Mouse (Mus musculus) natural killer cell, adult 2 months (primary cell): ENCODE measurements around the gene Grin3b.

Experiments
- DNase-seq, 2 experiments: peaks; one replicate each; pipeline ENCODE4 v3.0.0; 2022; ENCODE audit warnings: low spot score in 2 of 2

Grin3b gene

DNA sequence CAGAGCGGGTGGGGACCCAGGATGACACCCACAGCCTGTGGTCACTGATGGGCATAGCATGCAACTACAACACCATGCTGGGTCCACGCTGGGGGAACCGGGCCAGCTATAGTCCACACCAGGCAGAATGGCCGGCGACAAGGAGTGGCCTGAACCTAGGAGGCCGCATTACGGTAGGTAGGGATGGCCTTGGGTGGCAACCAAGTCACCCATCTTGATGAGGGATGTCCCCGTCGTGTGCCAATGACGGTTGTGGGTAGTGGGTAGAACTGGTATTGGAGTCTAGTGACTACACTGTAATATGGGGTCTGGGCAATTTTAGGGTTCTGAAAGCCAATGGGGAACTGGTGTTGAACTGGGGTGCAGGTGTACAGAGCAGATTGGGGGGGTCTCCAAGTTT lies 46.4 kb downstream of the Grin3b start:
- DNase-seq, result no peak

DNA sequence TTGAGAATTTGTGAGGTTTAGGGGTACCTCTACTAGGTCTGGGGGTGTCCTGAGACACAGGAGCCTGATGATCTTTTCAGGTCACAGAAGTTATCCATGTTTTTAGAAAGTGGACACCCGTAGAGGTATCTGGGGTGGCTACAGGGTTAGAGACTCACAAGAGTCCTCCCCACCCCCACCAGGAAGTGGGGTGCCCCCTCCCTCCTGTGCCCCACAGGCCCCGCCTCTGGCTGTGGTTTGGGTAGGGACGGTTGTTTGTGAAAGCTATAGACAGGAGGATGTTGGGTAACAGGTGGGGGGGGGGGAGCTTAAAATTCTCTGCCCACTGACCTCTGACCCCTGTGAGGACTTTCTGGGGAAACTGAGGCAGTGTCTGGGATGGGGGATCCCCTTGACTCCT lies 46.8 kb downstream of the Grin3b start:
- peak; percentile 95 to 96 for DNase-seq

DNA sequence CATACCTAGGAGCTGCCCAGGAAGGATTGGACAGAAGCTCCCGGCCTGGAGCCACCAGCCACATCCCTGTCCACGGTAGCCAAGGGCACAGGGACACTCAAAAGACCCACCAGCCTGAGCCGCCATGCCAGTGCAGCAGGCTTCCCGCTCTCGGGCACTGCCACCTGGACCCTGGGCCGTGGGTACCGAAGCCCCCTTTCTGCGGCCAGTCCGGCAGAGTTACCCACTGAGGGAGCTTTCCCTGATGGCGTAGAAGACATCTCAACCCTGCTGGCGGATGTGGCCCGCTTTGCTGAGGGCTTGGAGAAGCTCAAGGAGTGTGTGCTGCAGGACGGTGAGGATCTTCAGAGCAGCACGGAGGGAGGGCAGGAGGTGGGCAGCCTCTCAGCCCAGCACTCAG lies 47.3 kb downstream of the Grin3b start:
- peak in 1 of 2 experiments; percentile 47 for DNase-seq

DNA sequence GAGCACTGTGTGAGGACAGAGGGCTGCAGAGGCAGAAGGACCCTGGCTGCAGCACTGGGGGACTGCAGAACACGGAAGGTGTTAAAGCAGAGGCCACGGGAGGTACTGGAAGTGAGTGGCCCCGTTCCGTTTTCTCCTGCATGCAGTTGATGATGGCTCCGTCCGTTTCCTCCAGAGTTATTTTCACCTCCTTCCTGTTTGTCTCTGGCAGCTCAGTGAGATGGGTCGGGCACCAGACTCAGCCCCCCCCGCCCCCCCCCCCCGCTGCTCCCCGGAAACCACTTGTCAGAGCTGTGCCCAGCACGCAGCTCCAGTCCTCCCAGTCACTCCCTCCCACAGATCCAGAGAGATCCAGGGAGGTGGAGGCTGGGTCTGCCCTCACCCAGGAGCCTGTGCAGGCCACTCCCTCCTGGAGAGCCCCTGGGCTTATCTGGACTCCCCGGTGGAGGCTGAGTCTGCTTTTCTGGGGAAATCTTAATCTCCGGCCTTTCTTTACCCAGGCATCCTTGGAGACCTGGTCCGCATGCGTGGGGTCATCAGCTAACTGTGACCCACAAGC lies 48.3 kb downstream of the Grin3b start:
- DNase-seq, result peak; percentile 60 to 72

DNA sequence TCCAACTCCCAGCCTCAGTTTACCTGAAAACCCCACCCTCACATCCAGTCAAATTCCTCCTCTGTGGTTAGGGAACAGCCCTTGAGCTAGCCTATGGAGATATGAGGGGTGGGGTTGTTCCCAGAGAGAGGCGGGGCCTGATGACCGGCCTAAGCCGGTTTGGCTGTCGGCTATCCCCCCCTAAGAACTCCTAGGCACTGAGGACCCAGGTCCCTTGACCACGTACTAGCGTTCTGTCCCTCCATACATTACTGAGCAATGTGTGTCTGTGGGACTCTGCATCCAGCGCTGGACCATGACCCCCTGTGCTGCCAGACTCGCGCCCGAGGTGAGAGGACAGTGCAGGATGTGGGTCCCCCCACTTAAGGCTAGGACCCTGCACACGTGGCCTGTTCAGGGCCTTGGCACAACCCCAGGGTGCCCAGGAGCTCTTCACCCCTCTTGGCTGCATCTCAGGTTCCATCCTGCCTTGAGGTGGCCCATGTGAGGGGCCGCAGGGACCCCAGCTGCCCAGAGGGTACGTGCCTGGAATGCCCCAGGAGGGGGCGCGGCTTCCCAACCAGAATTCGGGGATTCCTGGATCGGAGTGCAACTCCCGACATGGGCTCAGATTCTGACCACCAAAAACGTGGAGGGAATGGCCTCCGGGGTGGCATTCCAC lies 49.1 kb downstream of the Grin3b start:
- DNase-seq, result no peak

DNA sequence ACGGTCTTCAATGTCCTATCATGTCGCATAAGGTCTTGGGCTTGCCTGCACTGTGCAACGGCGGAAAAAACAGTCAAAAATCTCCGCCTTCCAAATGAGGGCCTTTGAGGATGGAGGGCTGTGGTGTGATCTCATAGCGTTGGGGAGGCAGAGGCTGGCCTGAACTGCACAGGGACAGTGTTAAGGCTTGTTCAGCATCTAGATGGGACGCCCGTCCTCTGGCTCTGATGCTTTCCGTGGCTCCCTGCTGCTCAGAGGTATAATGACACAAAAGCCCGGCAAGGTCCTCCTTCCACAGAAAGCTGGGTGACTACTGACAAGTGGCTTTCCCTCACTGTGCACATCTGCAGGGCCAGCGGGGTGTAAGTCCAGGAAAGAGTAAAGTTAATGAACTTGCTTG lies 49.7 kb downstream of the Grin3b start:
- DNase-seq, result no peak

DNA sequence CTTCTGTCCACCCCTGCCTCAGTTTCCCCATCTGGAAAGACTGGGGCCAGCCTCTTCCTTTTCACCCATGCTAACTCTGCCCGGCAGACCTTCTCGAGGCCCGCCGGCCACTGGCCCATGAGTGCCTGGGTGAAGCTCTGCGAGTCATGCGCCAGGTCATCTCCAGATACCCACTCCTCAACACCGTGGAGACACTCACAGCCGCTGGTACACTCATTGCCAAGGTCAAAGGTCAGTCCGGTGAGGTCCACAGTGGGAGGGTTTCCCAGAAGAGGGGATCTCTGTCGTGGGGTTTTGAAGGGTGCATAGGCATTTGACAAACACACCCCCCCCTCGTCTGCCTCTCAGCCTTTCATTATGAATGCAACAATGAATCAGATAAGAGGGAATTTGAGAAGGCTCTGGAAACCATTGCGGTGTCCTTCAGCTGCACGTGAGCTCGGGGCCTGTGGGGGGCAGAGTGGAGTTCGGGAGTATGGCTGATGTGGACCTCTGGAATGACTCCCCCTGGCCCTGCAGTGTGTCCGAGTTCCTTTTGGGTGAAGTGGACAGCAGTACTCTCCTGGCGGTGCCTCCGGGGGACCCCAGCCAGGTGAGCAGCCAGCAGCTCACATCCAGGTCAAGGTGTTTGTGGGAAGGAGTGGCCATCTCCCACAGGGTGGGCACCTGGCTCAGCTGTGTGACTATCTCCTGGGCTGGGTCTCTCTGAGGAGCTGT lies 50.2 kb downstream of the Grin3b start:
- no peak for DNase-seq

DNA sequence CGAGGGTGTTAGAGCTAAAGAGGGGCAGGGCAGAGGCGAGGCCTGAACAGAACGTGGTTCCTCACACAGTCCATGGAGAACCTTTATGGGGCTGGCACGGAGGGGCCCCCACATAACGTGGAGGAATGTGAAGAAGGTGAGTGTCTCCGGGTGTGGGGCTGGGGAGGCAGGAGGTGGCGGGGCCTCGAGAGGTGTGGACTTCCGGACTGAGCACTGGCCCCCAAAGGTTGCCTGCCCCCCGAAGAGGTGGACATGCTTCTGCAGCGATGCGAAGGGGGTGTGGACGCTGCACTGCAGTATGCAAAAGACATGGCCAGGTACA lies 50.8 kb downstream of the Grin3b start:
- DNase-seq, result no peak

DNA sequence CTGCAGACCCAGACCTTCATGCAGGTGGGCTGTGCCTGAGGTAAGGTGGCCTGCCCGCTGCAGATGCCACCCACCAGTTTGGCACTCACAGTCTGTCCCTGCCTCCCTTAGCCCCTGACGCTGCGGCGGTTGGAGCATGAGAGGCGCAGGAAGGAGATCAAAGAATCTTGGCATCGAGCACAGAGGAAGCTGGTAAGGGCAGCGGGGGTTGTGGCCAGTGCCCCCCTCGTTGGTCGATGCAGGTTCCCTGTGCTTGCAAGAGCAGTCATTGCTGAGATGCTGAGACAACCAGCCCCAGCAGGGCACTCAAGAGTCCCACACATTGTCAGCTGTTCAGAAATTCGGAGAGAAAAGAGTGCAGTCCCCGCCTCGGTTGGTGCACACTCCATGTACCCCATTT lies 51.6 kb downstream of the Grin3b start:
- no peak for DNase-seq

DNA sequence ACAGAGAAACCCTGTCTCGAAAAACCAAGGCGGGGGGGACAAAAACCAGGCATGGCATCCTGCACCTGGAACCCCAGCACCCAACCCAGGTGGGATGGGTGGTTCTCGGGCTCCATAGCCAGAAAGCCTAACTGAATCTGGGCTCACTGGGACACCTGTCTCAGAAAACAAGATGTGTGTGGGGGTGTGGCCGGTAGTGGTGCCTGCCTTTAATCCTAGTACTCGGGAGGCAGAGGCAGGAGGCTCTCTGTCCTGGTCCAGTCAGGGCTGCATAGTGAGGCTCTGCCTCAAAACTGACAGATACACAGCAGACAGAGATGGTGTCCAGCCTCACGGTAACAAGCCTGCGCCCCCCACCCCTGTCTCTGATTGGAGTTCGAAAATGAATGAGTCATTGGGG lies 52.3 kb downstream of the Grin3b start:
- peak in 1 of 2 experiments; percentile 28 for DNase-seq

DNA sequence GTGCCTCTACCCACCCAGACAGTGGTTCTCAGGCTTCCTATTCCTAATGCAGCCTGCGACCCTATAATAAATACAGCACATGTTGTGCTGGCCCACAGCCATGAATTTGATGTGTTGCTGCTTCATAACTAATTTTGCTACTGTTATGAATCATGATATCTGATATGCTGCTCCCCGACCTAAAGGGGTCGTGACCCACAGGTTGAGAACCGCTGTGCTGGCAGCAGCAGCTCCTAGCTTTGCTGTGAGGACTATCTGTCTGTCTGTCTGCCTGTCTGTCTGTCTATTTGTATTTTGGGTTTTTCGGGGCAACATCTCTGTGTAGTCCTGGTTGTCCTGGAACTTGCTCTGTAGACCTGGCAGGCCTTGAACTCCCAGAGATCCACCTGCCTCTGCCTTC lies 53.2 kb downstream of the Grin3b start:
- peak in 1 of 2 experiments; percentile 34 for DNase-seq

DNA sequence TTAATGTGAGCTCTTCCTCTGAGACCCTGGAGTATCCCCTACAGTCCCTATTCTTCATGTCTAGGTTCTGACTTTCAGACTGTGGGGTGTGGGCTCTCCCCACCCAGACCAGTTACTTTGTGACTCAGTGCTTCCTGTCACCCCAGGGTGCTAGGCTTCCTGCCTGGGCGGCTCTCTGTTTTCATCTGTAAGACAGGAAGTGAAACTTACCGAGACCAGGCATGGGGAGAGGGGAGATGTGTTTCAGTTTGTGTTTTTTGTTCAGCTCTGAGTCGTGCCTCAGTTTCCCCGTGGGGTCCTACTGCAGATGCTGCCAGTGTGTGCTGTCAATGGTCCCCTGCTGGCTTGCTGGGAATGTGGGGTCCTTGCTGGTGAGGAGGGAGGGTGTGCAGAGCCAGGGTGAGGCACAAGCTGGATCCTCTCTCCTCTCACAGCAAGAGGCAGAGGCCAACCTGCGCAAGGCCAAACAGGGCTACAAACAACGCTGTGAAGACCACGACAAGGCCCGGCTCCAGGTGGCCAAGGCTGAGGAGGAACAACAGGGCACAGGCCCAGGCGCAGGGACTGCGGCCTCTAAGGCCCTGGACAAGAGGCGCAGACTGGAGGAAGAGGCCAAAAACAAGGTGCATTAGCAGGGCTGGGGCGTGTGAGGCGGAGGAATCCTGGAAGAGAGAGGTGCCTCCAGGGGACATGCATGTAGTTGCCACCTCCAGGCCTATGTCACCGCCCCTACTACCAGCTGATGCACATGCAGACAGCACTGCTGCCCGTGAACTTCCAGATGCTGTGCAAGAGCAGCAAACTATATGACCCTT lies 53.9 kb downstream of the Grin3b start:
- DNase-seq, result peak; percentile 89 to 90

DNA sequence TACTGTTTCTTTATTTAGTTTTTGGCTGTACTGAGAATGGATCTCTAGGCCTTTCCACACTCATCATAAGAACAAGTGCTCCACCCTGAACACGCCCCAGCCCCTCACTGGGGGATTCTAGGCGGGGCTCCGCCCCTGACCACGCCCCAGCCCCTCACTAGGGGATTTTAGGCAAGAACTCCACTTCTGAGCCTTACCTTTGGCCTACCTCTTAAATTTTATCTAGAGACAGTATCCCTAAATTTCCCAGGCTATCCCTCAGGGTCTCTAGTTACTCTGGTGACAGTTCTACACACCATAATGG lies 54.5 kb downstream of the Grin3b start:
- no peak for DNase-seq

DNA sequence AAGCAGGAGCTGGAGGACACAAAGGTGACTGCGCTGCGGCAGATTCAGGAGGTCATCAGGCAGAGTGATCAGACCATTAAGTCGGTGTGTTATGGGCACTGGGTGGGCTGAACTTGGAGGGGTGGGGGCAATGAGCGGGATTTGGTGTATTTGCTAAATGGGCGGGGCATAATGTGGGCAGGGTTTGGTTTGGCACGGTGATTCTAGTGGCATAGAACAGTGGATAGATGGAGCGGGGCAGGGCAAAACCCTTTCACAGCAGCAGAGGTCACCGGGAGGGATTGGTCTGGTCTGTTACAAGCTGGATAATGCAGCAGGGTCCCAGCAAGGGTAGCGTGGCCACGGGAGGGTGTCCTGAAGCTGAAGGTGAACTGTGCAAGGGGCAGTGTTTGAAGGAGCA lies 54.9 kb downstream of the Grin3b start:
- DNase-seq, result no peak

DNA sequence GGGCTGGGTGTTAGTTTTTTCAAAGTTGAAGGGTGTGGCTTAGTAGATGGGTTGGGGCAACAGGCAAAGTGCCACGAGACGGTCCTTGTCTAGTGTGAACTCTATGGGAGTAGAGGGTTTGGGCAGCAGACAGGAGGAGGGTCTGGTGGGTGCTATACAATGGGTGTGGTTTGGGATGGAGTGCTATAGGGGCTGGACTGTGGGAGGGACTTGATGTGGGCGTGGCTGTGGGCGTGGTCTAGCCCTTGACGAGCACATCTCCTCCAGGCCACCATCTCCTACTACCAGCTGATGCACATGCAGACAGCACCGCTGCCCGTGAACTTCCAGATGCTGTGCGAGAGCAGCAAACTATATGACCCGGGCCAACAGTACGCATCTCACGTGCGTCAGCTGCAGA lies 55.4 kb downstream of the Grin3b start:
- peak; percentile 53 to 57 for DNase-seq
